9 mouse cellular contexts compared by ENCODE assay signal in the genomic region with DNA sequence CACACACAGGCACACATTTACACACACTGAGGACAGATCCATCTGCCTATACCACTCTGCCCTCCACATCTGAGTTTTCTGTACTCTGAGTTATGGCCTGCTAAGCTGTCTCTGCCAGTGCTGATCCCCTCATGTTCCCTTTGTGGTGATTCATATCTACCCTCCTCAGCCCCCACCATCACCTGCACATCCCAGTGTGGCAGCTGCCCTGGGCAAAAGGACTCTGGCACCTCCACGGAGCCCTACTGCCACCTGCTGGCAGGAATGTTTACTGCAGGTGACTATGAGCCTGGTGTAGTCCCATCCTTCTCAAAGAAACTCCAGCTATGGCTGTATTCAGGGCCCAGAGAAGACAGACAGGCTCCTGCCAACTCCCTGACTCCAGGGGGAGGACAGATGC. TPM values are rescaled to one million over a fixed set of nuclear protein-coding genes. Genes with fewer than 3 reads are reported as not detected.
DNase-seq lines count a peak whose midpoint lies in the region; ATAC-seq and TF ChIP-seq lines count a peak whose summit lies in the region.
"Had no signal": no experiment of that assay in that cellular context is flagged by ENCODE, and none has a peak within 500 bp of the region (broad histone marks: within the 10 kb centered on the region; RNA-seq: fewer than 3 reads in every experiment).

No protein-coding gene starts in this region.

- no peak overlapping the region for H3K9ac ChIP-seq in heart, embryonic 11.5 days (ENCODE audit: low read depth, low read length)
- H3K9ac ChIP-seq in kidney, postnatal 0 days (ENCODE audit: low read depth, low read length): peak overlapping the region; percentile 6; the same call in 1 of the 2 replicates
- H3K9ac ChIP-seq in liver, embryonic 11.5 days (ENCODE audit: low read depth, low read length): no peak overlapping the region
- H3K9ac ChIP-seq in neural tube, embryonic 12.5 days: no peak overlapping the region
- H3K9ac ChIP-seq in stomach, embryonic 16.5 days (ENCODE audit: low read length): no peak overlapping the region

- H3K4me1 ChIP-seq in heart, embryonic 11.5 days (ENCODE audit: control insufficient read depth, insufficient read depth, low read length): peaks cover 11% of the 10 kb centered on the region
- peaks cover 6% of the 10 kb centered on the region; the same call in 1 of the 2 replicates for H3K4me1 ChIP-seq in kidney, postnatal 0 days (replicated peaks; ENCODE audit: insufficient read depth, low read length)
- H3K4me1 ChIP-seq in liver, embryonic 11.5 days (replicated peaks; ENCODE audit: control insufficient read depth, insufficient read depth, low read length): peaks cover 6% of the 10 kb centered on the region; the same call in 1 of the 2 replicates
- peaks cover 8% of the 10 kb centered on the region; the same call in 1 of the 2 replicates for H3K4me1 ChIP-seq in neural tube, embryonic 12.5 days
- H3K4me1 ChIP-seq in stomach, embryonic 16.5 days (ENCODE audit: control insufficient read depth, insufficient read depth, low read length): peaks cover 10% of the 10 kb centered on the region

- peak; percentile 81 for DNase-seq in CD4-positive, CD25-positive, alpha-beta regulatory T cell, adult 2 months (ENCODE audit: low read depth, low spot score)
- DNase-seq in brain, adult 2 months (ENCODE audit: low read depth, low spot score): peak; percentile 86
- peak; percentile 88 for DNase-seq in kidney, postnatal 0 days (ENCODE audit: low spot score)
- peak; percentile 74 for DNase-seq in liver, embryonic 11.5 days (ENCODE audit: low spot score)

- no peaks in the 10 kb centered on the region for H3K36me3 ChIP-seq in heart, embryonic 11.5 days (ENCODE audit: control insufficient read depth, insufficient read depth, low read length)
- H3K36me3 ChIP-seq in kidney, postnatal 0 days (ENCODE audit: insufficient read depth, low read length): 0 out of 2 replicates have a peak, but pooled peaks cover 2% of the 10 kb centered on the region
- no peaks in the 10 kb centered on the region for H3K36me3 ChIP-seq in liver, embryonic 11.5 days (ENCODE audit: control insufficient read depth, insufficient read depth, low read length)
- H3K36me3 ChIP-seq in neural tube, embryonic 12.5 days: no peaks in the 10 kb centered on the region
- H3K36me3 ChIP-seq in stomach, embryonic 16.5 days (ENCODE audit: control insufficient read depth, insufficient read depth, low read length): no peaks in the 10 kb centered on the region

- H3K4me3 ChIP-seq in heart, embryonic 11.5 days (ENCODE audit: low read depth, low read length): no peak overlapping the region
- H3K4me3 ChIP-seq in kidney, postnatal 0 days (replicated peaks; ENCODE audit: low read depth, low read length): no peak overlapping the region
- H3K4me3 ChIP-seq in liver, embryonic 11.5 days (ENCODE audit: low read depth, low read length): no peak overlapping the region
- no peak overlapping the region for H3K4me3 ChIP-seq in neural tube, embryonic 12.5 days
- no peak overlapping the region for H3K4me3 ChIP-seq in stomach, embryonic 16.5 days (replicated peaks; ENCODE audit: low read length)
- H3K4me3 ChIP-seq: erythroblast, embryonic 14.5 days had no signal

- peak; percentile 99 for TF ChIP-seq CTCF in kidney, postnatal 0 days (IDR thresholded peaks at IDR 0.05; ENCODE audit: low read depth)

- H3K4me2 ChIP-seq in heart, embryonic 11.5 days: no peak overlapping the region
- H3K4me2 ChIP-seq in kidney, postnatal 0 days (ENCODE audit: low read length): peak overlapping the region; percentile 30
- no peak overlapping the region for H3K4me2 ChIP-seq in liver, embryonic 11.5 days
- no peak overlapping the region for H3K4me2 ChIP-seq in neural tube, embryonic 12.5 days (replicated peaks)
- H3K4me2 ChIP-seq in stomach, embryonic 16.5 days (ENCODE audit: low read depth, low read length): no peak overlapping the region

- H3K27ac ChIP-seq in heart, embryonic 11.5 days (ENCODE audit: low read depth, low read length): no peak overlapping the region
- peak overlapping the region; percentile 91 for H3K27ac ChIP-seq in kidney, postnatal 0 days
- H3K27ac ChIP-seq in liver, embryonic 11.5 days (ENCODE audit: low read depth, low read length): no peak overlapping the region
- H3K27ac ChIP-seq in neural tube, embryonic 12.5 days: no peak overlapping the region
- no peak overlapping the region for H3K27ac ChIP-seq in stomach, embryonic 16.5 days (ENCODE audit: low read length)

- peaks cover 7% of the 10 kb centered on the region for H3K27me3 ChIP-seq in heart, embryonic 11.5 days (ENCODE audit: control insufficient read depth, insufficient read depth, low read length)
- no peaks in the 10 kb centered on the region for H3K27me3 ChIP-seq in kidney, postnatal 0 days (ENCODE audit: insufficient read depth, low read length)
- H3K27me3 ChIP-seq in liver, embryonic 11.5 days (replicated peaks; ENCODE audit: control insufficient read depth, insufficient read depth, low read length): peaks cover 31% of the 10 kb centered on the region
- no peaks in the 10 kb centered on the region for H3K27me3 ChIP-seq in neural tube, embryonic 12.5 days (replicated peaks)
- no peaks in the 10 kb centered on the region for H3K27me3 ChIP-seq in stomach, embryonic 16.5 days (ENCODE audit: control insufficient read depth, insufficient read depth, low read length)

- peak; percentile 78 for ATAC-seq in erythroblast, adult 5-6 weeks (replicated peaks; ENCODE audit: low FRiP score, poor library complexity, severe bottlenecking)
- peak; percentile 21; the same call in 1 of the 2 replicates for ATAC-seq in heart, embryonic 11.5 days (replicated peaks; ENCODE audit: insufficient number of reproducible peaks, low FRiP score, low TSS enrichment)
- peak; percentile 74 for ATAC-seq in kidney, postnatal 0 days (replicated peaks; ENCODE audit: low FRiP score, low read depth)
- ATAC-seq in liver, embryonic 11.5 days (replicated peaks; ENCODE audit: low FRiP score): no peak
- peak; percentile 55 for ATAC-seq in neural tube, embryonic 12.5 days (ENCODE audit: low FRiP score, low read depth)
- peak; percentile 15; the same call in 1 of the 2 replicates for ATAC-seq in stomach, embryonic 16.5 days (ENCODE audit: insufficient read depth, low FRiP score)

- H3K9me3 ChIP-seq in heart, embryonic 11.5 days (replicated peaks; ENCODE audit: control insufficient read depth, low read length): no peaks in the 10 kb centered on the region
- H3K9me3 ChIP-seq in kidney, postnatal 0 days (replicated peaks; ENCODE audit: low read length): no peaks in the 10 kb centered on the region
- no peaks in the 10 kb centered on the region for H3K9me3 ChIP-seq in liver, embryonic 11.5 days (ENCODE audit: control insufficient read depth, low read length)
- no peaks in the 10 kb centered on the region for H3K9me3 ChIP-seq in neural tube, embryonic 12.5 days
- no peaks in the 10 kb centered on the region for H3K9me3 ChIP-seq in stomach, embryonic 16.5 days (replicated peaks; ENCODE audit: control insufficient read depth, low read length)

- WGBS in heart, embryonic 11.5 days (ENCODE audit: insufficient replicate concordance): 0% methylated on average over 1 of the region's 1 CpGs
- 0% methylated on average over 1 of the region's 1 CpGs for WGBS in kidney, postnatal 0 days
- 0% methylated on average over 1 of the region's 1 CpGs for WGBS in liver, embryonic 11.5 days
- WGBS in neural tube, embryonic 12.5 days: 0% methylated on average over 1 of the region's 1 CpGs
- 7% methylated on average over 1 of the region's 1 CpGs for WGBS in stomach, embryonic 16.5 days

RNA-seq across cellular contexts. Expression of a gene that starts 7.1 kb away (rescaled TPM):
- total RNA-seq in erythroblast, adult 5-6 weeks (2015; ENCODE audit: low replicate concordance): not detected in 2 replicates
- not detected in 2 replicates for total RNA-seq in erythroblast, adult 5-6 weeks (2017; ENCODE audit: low replicate concordance)
- polyA plus RNA-seq in heart, embryonic 11.5 days (2014; fragmentation: Nextera tagmentation; extraction: Ambion mirVana): 1.4 TPM in 2 replicates
- 6.4 TPM in 2 replicates for polyA plus RNA-seq in kidney, postnatal 0 days (2015; fragmentation: Nextera tagmentation; extraction: Ambion mirVana)
- polyA plus RNA-seq in liver, embryonic 11.5 days (2014; fragmentation: Nextera tagmentation; extraction: Ambion mirVana): 0.80 and 0.87 TPM in 2 replicates
- 5.3 TPM in 2 replicates for polyA plus RNA-seq in neural tube, embryonic 12.5 days (2016; fragmentation: Nextera tagmentation; extraction: Ambion mirVana)
- polyA plus RNA-seq in stomach, embryonic 16.5 days (2015; fragmentation: Nextera tagmentation; extraction: Ambion mirVana): 3.4 and 3.9 TPM in 2 replicates
- polyA plus RNA-seq: erythroblast, embryonic 14.5 days had no signal

RNA-seq across cellular contexts. Expression of a gene that starts 41.5 kb away (rescaled TPM):
- total RNA-seq in erythroblast, adult 5-6 weeks (2015; ENCODE audit: low replicate concordance): not detected in 2 replicates
- not detected in 2 replicates for total RNA-seq in erythroblast, adult 5-6 weeks (2017; ENCODE audit: low replicate concordance)
- polyA plus RNA-seq in heart, embryonic 11.5 days (2014; fragmentation: Nextera tagmentation; extraction: Ambion mirVana): 0.89 and 1.5 TPM in 2 replicates
- 10.2 and 11.2 TPM in 2 replicates for polyA plus RNA-seq in kidney, postnatal 0 days (2015; fragmentation: Nextera tagmentation; extraction: Ambion mirVana)
- 1.0 and 1.3 TPM in 2 replicates for polyA plus RNA-seq in liver, embryonic 11.5 days (2014; fragmentation: Nextera tagmentation; extraction: Ambion mirVana)
- 1.9 and 2.4 TPM in 2 replicates for polyA plus RNA-seq in neural tube, embryonic 12.5 days (2016; fragmentation: Nextera tagmentation; extraction: Ambion mirVana)
- 30.7 and 38.4 TPM in 2 replicates for polyA plus RNA-seq in stomach, embryonic 16.5 days (2015; fragmentation: Nextera tagmentation; extraction: Ambion mirVana)
- polyA plus RNA-seq: erythroblast, embryonic 14.5 days had no signal

RNA-seq across cellular contexts. Expression of a gene that starts 58.5 kb away (rescaled TPM):
- total RNA-seq in erythroblast, adult 5-6 weeks (2015; ENCODE audit: low replicate concordance): not detected in 2 replicates
- total RNA-seq in erythroblast, adult 5-6 weeks (2017; ENCODE audit: low replicate concordance): 0.17 and 1.3 TPM in 2 replicates
- 0.04 and 0.13 TPM in 2 replicates for polyA plus RNA-seq in heart, embryonic 11.5 days (2014; fragmentation: Nextera tagmentation; extraction: Ambion mirVana)
- 0.15 and 0.22 TPM in 2 replicates for polyA plus RNA-seq in kidney, postnatal 0 days (2015; fragmentation: Nextera tagmentation; extraction: Ambion mirVana)
- 0.09 and 0.19 TPM in 2 replicates for polyA plus RNA-seq in liver, embryonic 11.5 days (2014; fragmentation: Nextera tagmentation; extraction: Ambion mirVana)
- polyA plus RNA-seq in neural tube, embryonic 12.5 days (2016; fragmentation: Nextera tagmentation; extraction: Ambion mirVana): 2.2 and 3.0 TPM in 2 replicates
- 0.10 and 0.14 TPM in 2 replicates for polyA plus RNA-seq in stomach, embryonic 16.5 days (2015; fragmentation: Nextera tagmentation; extraction: Ambion mirVana)
- polyA plus RNA-seq: erythroblast, embryonic 14.5 days had no signal
